Mouse (Mus musculus): ENCODE measurements around the gene Obsl1.
A peak's percentile ranks its signal among the peaks of the same experiment; 100 is the strongest.

The Obsl1 gene

GRCm38 (mm10) chr1:75517984-75518383 lies 11.7 kb upstream of the Obsl1 start:
- no peak for DNase-seq

- no peak for DNase-seq
Measured at GRCm38 (mm10) chr1:75516703-75517380, 10.6 kb upstream of the Obsl1 start.

GRCm38 (mm10) chr1:75512550-75512949 lies 6.3 kb upstream of the Obsl1 start:
- DNase-seq = no peak

GRCm38 (mm10) chr1:75511437-75512210 lies 5.4 kb upstream of the Obsl1 start:
- DNase-seq = no peak

- DNase-seq = no peak
Measured at GRCm38 (mm10) chr1:75510154-75510553, 3.9 kb upstream of the Obsl1 start.

- DNase-seq = no peak
Measured at GRCm38 (mm10) chr1:75509586-75509985, 3.3 kb upstream of the Obsl1 start.

GRCm38 (mm10) chr1:75507006-75507405 lies 754 bp upstream of the Obsl1 start, which contains the start of gene Inha:
TSS of gene Inha (plus strand) at chr1:75507077.
- no peak for DNase-seq

- DNase-seq = peak; percentile 76
Measured at GRCm38 (mm10) chr1:75505159-75505955, 895 bp downstream of the Obsl1 start.

- DNase-seq = no peak
Measured at GRCm38 (mm10) chr1:75504256-75505045, 1.8 kb downstream of the Obsl1 start.

GRCm38 (mm10) chr1:75503651-75503980 lies 2.6 kb downstream of the Obsl1 start:
- DNase-seq = no peak

GRCm38 (mm10) chr1:75502945-75503650 lies 3.2 kb downstream of the Obsl1 start:
- no peak for DNase-seq

GRCm38 (mm10) chr1:75501905-75502304 lies 4.3 kb downstream of the Obsl1 start:
- DNase-seq = no peak

- DNase-seq = no peak
Measured at GRCm38 (mm10) chr1:75499441-75499840, 6.8 kb downstream of the Obsl1 start.

GRCm38 (mm10) chr1:75498897-75499296 lies 7.4 kb downstream of the Obsl1 start:
- DNase-seq = no peak

- DNase-seq = no peak
Measured at GRCm38 (mm10) chr1:75494878-75495548, 11.2 kb downstream of the Obsl1 start.

- DNase-seq = no peak
Measured at GRCm38 (mm10) chr1:75492579-75493170, 13.6 kb downstream of the Obsl1 start.

- DNase-seq = no peak
Measured at GRCm38 (mm10) chr1:75490785-75491551, 15.3 kb downstream of the Obsl1 start.

GRCm38 (mm10) chr1:75487405-75488161 lies 18.7 kb downstream of the Obsl1 start:
- peak; percentile 80 for DNase-seq

- DNase-seq = no peak
Measured at GRCm38 (mm10) chr1:75487040-75487404, 19.2 kb downstream of the Obsl1 start.

GRCm38 (mm10) chr1:75486561-75486960 lies 19.7 kb downstream of the Obsl1 start:
- no peak for DNase-seq

Data from thymus, postnatal 14 days (tissue).